Mouse (Mus musculus) liver, embryonic 14.5 days (tissue): ENCODE measurements around the gene Gm20219.

ENCODE experiments used
- CTCF ChIP-seq: IDR thresholded peaks from 2 replicates; pipeline ENCODE4 v1.5.1; 2016; ENCODE audit warnings: antibody characterized with exemption, low read depth, control low read depth
- EP300 ChIP-seq: IDR thresholded peaks from 2 replicates; pipeline ENCODE4 v1.6.1; 2016; ENCODE audit warnings: antibody characterized with exemption, low read depth

GRCm38 (mm10) chr17:56542736-56543135 lies 11.5 kb downstream of the Gm20219 start:
- TF ChIP-seq CTCF = no peak
- TF ChIP-seq EP300 = no peak
